Mouse (Mus musculus) hindbrain, embryonic 14.5 days (tissue): ENCODE measurements around the gene E130309D02Rik. TPM values are rescaled to one million over a fixed set of nuclear protein-coding genes. Genes with fewer than 3 reads are reported as not detected.

ENCODE experiments used
- ATAC-seq: fragments of 200-750 bp; cut with Nextera tagmentation; 2 replicates; pipeline ENCODE4 v1.8.0; 2017; ENCODE audit warnings: moderate number of reproducible peaks, mild to moderate bottlenecking, moderate TSS enrichment, moderate library complexity; ENCODE audit not compliant: low FRiP score
- DNase-seq: peaks from one replicate; pipeline ENCODE4 v3.0.0-alpha.2; 2015; ENCODE audit warnings: low spot score
- H3K27ac ChIP-seq: fragments of 300-500 bp; sonication (generic); 2 replicates; pipeline ENCODE4 v1.5.1; 2014; ENCODE audit warnings: mild to moderate bottlenecking, moderate library complexity
- H3K27me3 ChIP-seq: fragments of 300-500 bp; sonication (generic); 2 replicates; pipeline ENCODE4 v1.6.1; 2014; ENCODE audit warnings: mild to moderate bottlenecking, low read length, mixed read lengths; ENCODE audit not compliant: control insufficient read depth, insufficient read depth
- H3K36me3 ChIP-seq: fragments of 300-500 bp; sonication (generic); replicated peaks from 2 replicates; pipeline ENCODE4 v1.6.1; 2014; ENCODE audit not compliant: control insufficient read depth, insufficient read depth
- H3K4me1 ChIP-seq: fragments of 300-500 bp; sonication (generic); replicated peaks from 2 replicates; pipeline ENCODE4 v1.6.1; 2014; ENCODE audit warnings: antibody characterized with exemption, low read length, mixed read lengths; ENCODE audit not compliant: control insufficient read depth, insufficient read depth
- H3K4me2 ChIP-seq: fragments of 300-500 bp; sonication (generic); replicated peaks from 2 replicates; pipeline ENCODE4 v1.6.1; 2014; ENCODE audit warnings: mild to moderate bottlenecking, moderate library complexity
- H3K4me3 ChIP-seq: fragments of 300-500 bp; sonication (generic); replicated peaks from 2 replicates; pipeline ENCODE4 v1.5.1; 2014; ENCODE audit warnings: mild to moderate bottlenecking, low read length
- H3K9ac ChIP-seq: fragments of 300-500 bp; sonication (generic); 2 replicates; pipeline ENCODE4 v1.6.1; 2014
- H3K9me3 ChIP-seq: fragments of 300-500 bp; sonication (generic); 2 replicates; pipeline ENCODE4 v1.6.1; 2016; ENCODE audit warnings: low read length; ENCODE audit not compliant: control insufficient read depth
- whole genome bisulfite sequencing: fragments of 180-500 bp; shearing (Covaris S2); extraction: QIAGEN DNeasy Blood & Tissue Kit; methylation state at CpG from one replicate; pipeline ENCODE4 v1.1.7; 2014; 5-methylcytosine and 5-hydroxymethylcytosine counted together
- polyA plus RNA-seq: library from polyadenylated mRNA; unstranded; fragments of >200 nt; fragmentation: Nextera tagmentation; extraction: Ambion mirVana; gene quantifications from 2 replicates; pipeline ENCODE4 v1.2.1, GENCODE M21; 2014

E130309D02Rik gene
- polyA plus RNA-seq, 1 experiment from 2014 or later, result 25.4 TPM

GRCm38 (mm10) chr5:143275761-143276160 is 39.4 kb downstream of the E130309D02Rik start:
- H3K4me3 ChIP-seq, result no peak overlapping the region
- H3K27ac ChIP-seq, result no peak overlapping the region
- peaks cover 4% of the 10 kb centered on the region for H3K4me1 ChIP-seq
- no peaks in the 10 kb centered on the region for H3K27me3 ChIP-seq
- 61% methylated on average over 5 of the region's 5 CpGs for WGBS
- ATAC-seq, result no peak
- DNase-seq, result no peak
- H3K4me2 ChIP-seq, result no peak overlapping the region
- H3K9ac ChIP-seq, result no peak overlapping the region
- H3K36me3 ChIP-seq, result no peaks in the 10 kb centered on the region
- no peaks in the 10 kb centered on the region for H3K9me3 ChIP-seq

- Histone ChIP-seq H3K27ac (no peak overlapping the region), H3K4me2 (no peak overlapping the region), H3K4me3 (no peak overlapping the region), H3K36me3 (no peaks in the 10 kb centered on the region), H3K27me3 (no peaks in the 10 kb centered on the region), H3K9ac (no peak overlapping the region), H3K9me3 (no peaks in the 10 kb centered on the region), H3K4me1 (peaks cover 19% of the 10 kb centered on the region)
- DNase-seq, result no peak
- 88% methylated on average over 16 of the region's 16 CpGs for WGBS
- ATAC-seq, result no peak
Observed at GRCm38 (mm10) chr5:143272540-143273330, 42.4 kb downstream of the E130309D02Rik start.

GRCm38 (mm10) chr5:143272108-143272507 is 43.1 kb downstream of the E130309D02Rik start:
- Histone ChIP-seq H3K4me2 (no peak overlapping the region), H3K27me3 (no peaks in the 10 kb centered on the region), H3K27ac (no peak overlapping the region), H3K9me3 (no peaks in the 10 kb centered on the region), H3K36me3 (no peaks in the 10 kb centered on the region), H3K4me1 (peaks cover 19% of the 10 kb centered on the region), H3K9ac (no peak overlapping the region), H3K4me3 (no peak overlapping the region)
- WGBS, result 80% methylated on average over 3 of the region's 3 CpGs
- DNase-seq, result no peak
- ATAC-seq, result no peak

- Histone ChIP-seq H3K9ac (0 out of 2 replicates have a peak overlapping the region, but pooled peaks have one; percentile 24), H3K4me1 (peaks cover 19% of the 10 kb centered on the region), H3K4me2 (no peak overlapping the region), H3K36me3 (no peaks in the 10 kb centered on the region), H3K27me3 (no peaks in the 10 kb centered on the region), H3K9me3 (no peaks in the 10 kb centered on the region), H3K4me3 (no peak overlapping the region), H3K27ac (no peak overlapping the region)
- WGBS, result 88% methylated on average over 6 of the region's 6 CpGs
- DNase-seq, result no peak
- ATAC-seq, result no peak
Observed at GRCm38 (mm10) chr5:143271642-143272041, 43.5 kb downstream of the E130309D02Rik start.

GRCm38 (mm10) chr5:143270151-143270519 is 45.0 kb downstream of the E130309D02Rik start:
- Histone ChIP-seq H3K36me3 (no peaks in the 10 kb centered on the region), H3K9ac (peak overlapping the region; percentile 95), H3K4me2 (peak overlapping the region; percentile 82), H3K4me3 (peak overlapping the region; percentile 74), H3K27ac (peak overlapping the region; percentile 83; the same call in 1 of the 2 replicates), H3K4me1 (peaks cover 22% of the 10 kb centered on the region), H3K27me3 (no peaks in the 10 kb centered on the region), H3K9me3 (no peaks in the 10 kb centered on the region)
- WGBS, result 3% methylated on average over 12 of the region's 12 CpGs
- peak; percentile 28; the same call in 1 of the 2 replicates for ATAC-seq
- DNase-seq, result no peak

- Histone ChIP-seq H3K9me3 (no peaks in the 10 kb centered on the region), H3K9ac (peak within 1 kb of the TSS; percentile 95), H3K36me3 (peaks cover 4% of the 10 kb centered on the region), H3K4me2 (peak within 1 kb of the TSS; percentile 82), H3K27ac (peak within 1 kb of the TSS; percentile 83), H3K4me3 (peak within 1 kb of the TSS; percentile 74), H3K27me3 (no peaks in the 10 kb centered on the region), H3K4me1 (peaks cover 22% of the 10 kb centered on the region)
- peak; percentile 80 for DNase-seq
- under 1% methylated on average over 66 of the region's 79 CpGs for WGBS
- peak; percentile 77 for ATAC-seq
Observed at GRCm38 (mm10) chr5:143269363-143270150, 45.6 kb downstream of the E130309D02Rik start, which contains the start of gene Zfp316. TSS of gene Zfp316 (minus strand) at chr5:143270022.

GRCm38 (mm10) chr5:143268985-143269362 is 46.2 kb downstream of the E130309D02Rik start:
- peaks cover 22% of the 10 kb centered on the region for H3K4me1 ChIP-seq
- peaks cover 10% of the 10 kb centered on the region for H3K36me3 ChIP-seq
- peak overlapping the region; percentile 95 for H3K9ac ChIP-seq
- no peak for ATAC-seq
- WGBS, result 19% methylated on average over 8 of the region's 8 CpGs
- no peak for DNase-seq
- H3K9me3 ChIP-seq, result no peaks in the 10 kb centered on the region
- peak overlapping the region; percentile 74 for H3K4me3 ChIP-seq
- H3K27ac ChIP-seq, result peak overlapping the region; percentile 83
- peak overlapping the region; percentile 82 for H3K4me2 ChIP-seq
- no peaks in the 10 kb centered on the region for H3K27me3 ChIP-seq

GRCm38 (mm10) chr5:143266794-143267193 is 48.4 kb downstream of the E130309D02Rik start:
- H3K27me3 ChIP-seq, result no peaks in the 10 kb centered on the region
- no peak overlapping the region for H3K4me3 ChIP-seq
- DNase-seq (no peak), ATAC-seq (no peak)
- no peaks in the 10 kb centered on the region for H3K9me3 ChIP-seq
- no peak overlapping the region for H3K9ac ChIP-seq
- no peak overlapping the region for H3K4me2 ChIP-seq
- peaks cover 22% of the 10 kb centered on the region for H3K4me1 ChIP-seq
- no peak overlapping the region for H3K27ac ChIP-seq
- H3K36me3 ChIP-seq, result peaks cover 32% of the 10 kb centered on the region
- WGBS, result 92% methylated on average over 6 of the region's 6 CpGs

GRCm38 (mm10) chr5:143265409-143265808 is 49.8 kb downstream of the E130309D02Rik start:
- Histone ChIP-seq H3K9me3 (no peaks in the 10 kb centered on the region), H3K9ac (no peak overlapping the region), H3K4me1 (peaks cover 15% of the 10 kb centered on the region), H3K4me3 (no peak overlapping the region), H3K36me3 (peaks cover 46% of the 10 kb centered on the region), H3K27ac (no peak overlapping the region), H3K4me2 (no peak overlapping the region), H3K27me3 (no peaks in the 10 kb centered on the region)
- ATAC-seq, result no peak
- no peak for DNase-seq
- WGBS, result 58% methylated on average over 1 of the region's 1 CpGs
